Mouse (Mus musculus) kidney, adult 8-10 months (tissue): ENCODE measurements around the gene Serinc2.

Experiments used
- DNase-seq, 2 experiments: peaks; one replicate each; pipeline ENCODE4 v3.0.0; 2022

Serinc2 gene

GRCm38 (mm10) chr4:130296243-130296965 lies 17.4 kb upstream of the Serinc2 start:
- DNase-seq: no peak

- DNase-seq: no peak
Observed at GRCm38 (mm10) chr4:130295047-130295745, 16.2 kb upstream of the Serinc2 start.

GRCm38 (mm10) chr4:130294513-130294912 lies 15.5 kb upstream of the Serinc2 start:
- no peak for DNase-seq

- peak; percentile 76 to 87 for DNase-seq
Observed at GRCm38 (mm10) chr4:130292271-130292670, 13.3 kb upstream of the Serinc2 start.

- DNase-seq: no peak
Observed at GRCm38 (mm10) chr4:130289824-130290223, 10.8 kb upstream of the Serinc2 start.

GRCm38 (mm10) chr4:130286531-130286930 lies 7.5 kb upstream of the Serinc2 start:
- no peak for DNase-seq

- no peak for DNase-seq
Observed at GRCm38 (mm10) chr4:130283826-130284225, 4.8 kb upstream of the Serinc2 start.

- no peak for DNase-seq
Observed at GRCm38 (mm10) chr4:130282856-130283255, 3.9 kb upstream of the Serinc2 start.

- no peak for DNase-seq
Observed at GRCm38 (mm10) chr4:130276573-130277176, 2.3 kb downstream of the Serinc2 start.

- no peak for DNase-seq
Observed at GRCm38 (mm10) chr4:130275823-130276105, 3.2 kb downstream of the Serinc2 start.

- DNase-seq: peak in 1 of 2 experiments; percentile 35
Observed at GRCm38 (mm10) chr4:130275016-130275822, 3.8 kb downstream of the Serinc2 start.

GRCm38 (mm10) chr4:130274346-130275015 lies 4.5 kb downstream of the Serinc2 start:
- DNase-seq: no peak

GRCm38 (mm10) chr4:130273698-130274345 lies 5.2 kb downstream of the Serinc2 start:
- DNase-seq: no peak

GRCm38 (mm10) chr4:130270611-130271347 lies 8.2 kb downstream of the Serinc2 start:
- no peak for DNase-seq

GRCm38 (mm10) chr4:130270089-130270488 lies 8.9 kb downstream of the Serinc2 start:
- no peak for DNase-seq

- no peak for DNase-seq
Observed at GRCm38 (mm10) chr4:130268736-130269135, 10.3 kb downstream of the Serinc2 start.

- DNase-seq: peak; percentile 76 to 79
Observed at GRCm38 (mm10) chr4:130267069-130267468, 11.9 kb downstream of the Serinc2 start.

- DNase-seq: peak in 1 of 2 experiments; percentile 24
Observed at GRCm38 (mm10) chr4:130266601-130267000, 12.4 kb downstream of the Serinc2 start.

GRCm38 (mm10) chr4:130264698-130265349 lies 14.2 kb downstream of the Serinc2 start:
- peak; percentile 40 to 73 for DNase-seq

- no peak for DNase-seq
Observed at GRCm38 (mm10) chr4:130264131-130264530, 14.9 kb downstream of the Serinc2 start.

GRCm38 (mm10) chr4:130260406-130260805 lies 18.6 kb downstream of the Serinc2 start:
- DNase-seq: no peak
